Mouse (Mus musculus): ENCODE results near the gene Tyms.

DNA sequence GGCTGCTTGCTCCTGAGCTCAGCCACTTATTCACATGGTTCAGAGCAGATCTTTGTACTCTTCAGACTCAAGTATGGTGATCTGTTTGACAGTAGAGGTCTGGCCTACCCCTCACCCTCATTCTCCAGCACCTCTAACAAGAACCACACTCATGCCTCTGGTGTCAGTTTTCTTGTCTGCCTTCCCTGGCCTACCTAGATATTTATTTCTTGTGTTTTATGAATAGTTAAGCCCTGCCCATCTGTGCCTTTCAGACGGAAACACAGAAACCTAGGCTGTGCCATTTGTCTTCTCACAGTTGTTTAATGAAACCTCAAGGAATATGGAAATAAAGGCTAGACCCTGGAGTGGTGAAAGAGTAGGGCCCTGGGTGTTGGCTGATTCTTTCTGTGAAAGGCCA, 44.6 kb upstream of the Tyms start:
- TF ChIP-seq CTCF (conservative IDR thresholded peaks at IDR 0.05; ENCODE audit: insufficient read depth, insufficient read length, low read depth, low read length) = no peak
- TF ChIP-seq POLR2A (IDR thresholded peaks at IDR 0.05; ENCODE audit: low read depth, low read length) = no peak
